Mouse (Mus musculus): ENCODE data around the gene BC017158.

DNA sequence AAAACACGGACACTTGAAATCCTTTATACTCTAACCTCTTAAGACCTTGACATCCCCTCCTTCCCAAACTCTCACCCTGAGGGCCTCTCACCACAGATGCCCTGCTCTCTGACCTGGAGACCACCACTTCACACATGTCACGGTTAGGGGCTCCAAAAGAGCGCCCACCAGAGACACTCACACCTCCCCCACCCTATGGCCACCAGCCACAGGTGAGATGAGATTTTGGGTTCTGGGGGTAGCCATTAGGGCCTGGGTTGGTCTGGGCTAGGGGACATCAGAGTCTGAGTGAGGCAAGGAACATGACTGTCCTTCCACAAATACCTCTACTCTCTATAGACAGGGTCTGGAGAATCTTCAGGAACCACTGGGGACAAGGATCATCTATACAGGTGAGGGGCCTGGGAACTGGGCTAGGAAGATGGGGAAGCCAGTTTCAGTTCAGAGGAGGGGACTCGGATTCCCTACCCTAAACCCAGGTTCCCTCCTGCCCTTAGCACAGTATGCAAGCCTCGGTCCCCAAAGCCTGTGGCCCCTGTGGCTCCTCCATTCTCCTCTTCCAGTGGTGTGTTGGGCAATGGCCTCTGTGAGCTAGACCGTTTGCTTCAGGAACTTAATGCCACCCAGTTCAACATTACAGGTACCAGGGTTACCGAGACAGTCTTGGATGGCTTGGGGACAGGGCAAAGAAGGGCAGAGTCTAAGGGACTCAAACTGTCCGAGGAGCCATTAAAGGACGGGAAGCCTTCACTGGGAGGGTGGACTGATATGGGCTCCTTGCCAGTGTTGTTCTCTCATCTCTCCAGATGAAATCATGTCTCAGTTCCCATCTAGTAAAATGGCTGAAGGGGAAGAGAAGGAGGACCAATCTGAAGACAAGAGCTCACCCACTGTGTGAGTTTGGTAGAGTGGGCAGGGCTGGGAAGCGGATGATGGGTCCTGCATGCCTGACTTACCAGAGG, 49.6 kb downstream of the BC017158 start:
- TF ChIP-seq CTCF (IDR thresholded peaks at IDR 0.05; ENCODE audit: low read depth, low read length) (no peak), TAL1 (conservative IDR thresholded peaks at IDR 0.05; ENCODE audit: low read depth, low read length) (no peak), GATA2 (IDR thresholded peaks at IDR 0.05; ENCODE audit: borderline replicate concordance, low read depth, low read length) (no peak)
